Mouse (Mus musculus) ES-E14 (cell line): ENCODE data around the gene Tmem135. TPM values are rescaled to one million over a fixed set of nuclear protein-coding genes. Genes with fewer than 3 reads are reported as not detected.
"Not testable (repeated sequence)": the region's sequence is repeated elsewhere in the genome, so short reads cannot be mapped to it uniquely, and the experiment has no call there.

Experiments
- DNase-seq: peaks from one replicate; pipeline ENCODE4 v3.0.0-alpha.2; 2013; ENCODE audit warnings: low read depth, low spot score
- H3K27ac ChIP-seq: 2 replicates; pipeline ENCODE4 v1.5.1; 2012; ENCODE audit warnings: low read depth, mild to moderate bottlenecking, low read length, moderate library complexity, mixed read lengths; ENCODE audit not compliant: poor library complexity, insufficient read depth, severe bottlenecking
- H3K36me3 ChIP-seq: 2 replicates; pipeline ENCODE4 v1.6.1; 2012; ENCODE audit warnings: mild to moderate bottlenecking, low read length, moderate library complexity, mixed read lengths; ENCODE audit not compliant: control insufficient read depth, poor library complexity, insufficient read depth, severe bottlenecking
- H3K4me1 ChIP-seq, 2 experiments: fragments of 150-350 bp in 1 of 2; sonication (generic) in 1 of 2; 2 replicates each; pipeline ENCODE4 v1.6.1; 2012; ENCODE audit warnings: low read length in 2 of 2, mild to moderate bottlenecking in 1 of 2, mixed read lengths in 1 of 2; ENCODE audit not compliant: control insufficient read depth in 2 of 2, insufficient read depth in 2 of 2, poor library complexity in 1 of 2
- H3K4me3 ChIP-seq, 2 experiments: fragments of 150-350 bp in 1 of 2; sonication (generic) in 1 of 2; 2 replicates each; pipeline ENCODE4 v1.5.1; 2012; ENCODE audit warnings: low read length in 2 of 2, low read depth in 1 of 2, mild to moderate bottlenecking in 1 of 2, mixed read lengths in 1 of 2; ENCODE audit not compliant: insufficient read depth in 1 of 2, poor library complexity in 1 of 2, severe bottlenecking in 1 of 2
- H3K9ac ChIP-seq: 2 replicates; pipeline ENCODE4 v1.6.1; 2012; ENCODE audit warnings: low read depth, mild to moderate bottlenecking, low read length, mixed read lengths; ENCODE audit not compliant: poor library complexity, insufficient read depth, severe bottlenecking
- H3K9me3 ChIP-seq: fragments of 150-350 bp; sonication (generic); 2 replicates; pipeline ENCODE4 v1.6.1; 2012; ENCODE audit warnings: low read depth, mild to moderate bottlenecking, low read length; ENCODE audit not compliant: control insufficient read depth, insufficient read depth
- CHD2 ChIP-seq: IDR thresholded peaks from 2 replicates; pipeline ENCODE4 v1.6.1; 2014; ENCODE audit warnings: mild to moderate bottlenecking, low read depth, low read length, inconsistent platforms
- HCFC1 ChIP-seq: IDR thresholded peaks from 2 replicates; pipeline ENCODE4 v1.6.1; 2012; ENCODE audit warnings: low read length, inconsistent platforms, borderline replicate concordance; ENCODE audit not compliant: insufficient read depth
- MAFK ChIP-seq: IDR thresholded peaks from 2 replicates; pipeline ENCODE4 v1.6.1; 2014; ENCODE audit warnings: mild to moderate bottlenecking, low read depth, low read length, inconsistent platforms; ENCODE audit not compliant: insufficient read depth
- ZC3H11A ChIP-seq: IDR thresholded peaks from 2 replicates; pipeline ENCODE4 v1.6.1; 2012; ENCODE audit warnings: low read depth, mild to moderate bottlenecking, inconsistent platforms, low read length, borderline replicate concordance
- ZNF384 ChIP-seq: IDR thresholded peaks from 2 replicates; pipeline ENCODE4 v1.6.1; 2012; ENCODE audit warnings: low read depth, low read length, inconsistent platforms
- in situ Hi-C, 2 experiments: fragments of 600-800 bp; cut with MboI; formaldehyde crosslinking; loops; one replicate each; pipeline ENCODE4 v1.15.1; 2025; ENCODE audit warnings: low sequenced_read_pairs in 2 of 2, inconsistent platforms in 1 of 2; ENCODE audit not compliant: unreplicated experiment in 2 of 2
- total RNA-seq: library from RNA; depleted of rRNA; stranded (reverse); fragments of 300-350 nt; gene quantifications from 2 replicates; pipeline ENCODE4 v1.2.3, GENCODE M21; 2012

The Tmem135 gene
- total RNA-seq, 1 experiment, result 19.0 TPM

DNA sequence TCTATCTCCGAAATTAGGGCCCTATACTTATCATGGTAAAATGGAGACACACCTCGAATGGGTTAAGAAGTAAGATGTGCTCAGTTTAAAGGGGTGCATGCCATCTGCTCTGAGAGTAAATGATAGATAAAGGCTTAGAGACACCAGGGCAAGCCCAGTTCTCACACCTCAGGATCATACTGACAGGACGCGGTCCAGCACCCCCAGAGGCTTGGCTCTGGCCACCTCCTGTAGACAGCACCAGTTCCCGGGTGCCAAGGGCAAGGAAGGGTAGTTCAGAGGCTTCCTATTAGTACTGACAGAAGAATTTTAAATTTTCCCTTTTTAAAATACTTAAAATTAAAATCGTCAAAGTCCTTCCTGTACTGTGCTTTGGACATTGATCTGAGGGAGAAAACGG is 121.4 kb downstream of the Tmem135 start:
- no peak overlapping the region for H3K9ac ChIP-seq
- no peaks in the 10 kb centered on the region for H3K4me1 ChIP-seq
- in situ Hi-C loops, result no loop called here
- peaks cover 5% of the 10 kb centered on the region for H3K9me3 ChIP-seq
- peaks cover 7% of the 10 kb centered on the region for H3K36me3 ChIP-seq
- TF ChIP-seq ZNF384 (no peak), MAFK (no peak), ZC3H11A (no peak), CHD2 (no peak), HCFC1 (no peak)
- no peak for DNase-seq
- no peak overlapping the region for H3K4me3 ChIP-seq
- H3K27ac ChIP-seq, result no peak overlapping the region

DNA sequence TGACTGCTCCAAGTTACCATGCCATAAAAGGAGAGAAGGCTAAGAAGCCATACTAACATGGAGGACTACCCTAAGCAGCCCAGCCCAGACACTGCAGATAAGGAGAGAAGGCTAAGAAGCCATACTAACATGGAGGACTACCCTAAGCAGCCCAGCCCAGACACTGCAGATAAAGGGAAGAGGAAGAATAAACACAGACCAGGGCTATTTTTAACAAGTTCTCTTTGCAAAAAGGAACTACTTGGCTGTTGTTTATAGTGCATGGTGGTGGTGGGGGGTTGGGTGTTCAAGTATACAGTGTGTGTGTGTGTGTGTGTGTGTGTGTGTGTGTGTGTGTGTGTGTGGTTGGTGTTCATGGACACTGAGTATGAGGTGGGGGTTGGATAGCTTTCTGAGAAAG is 133.6 kb downstream of the Tmem135 start:
- H3K9me3 ChIP-seq, DNase-seq, in situ Hi-C loops, H3K36me3 ChIP-seq, H3K4me1 ChIP-seq, H3K27ac ChIP-seq, H3K4me3 ChIP-seq, H3K9ac ChIP-seq: not testable (repeated sequence)

DNA sequence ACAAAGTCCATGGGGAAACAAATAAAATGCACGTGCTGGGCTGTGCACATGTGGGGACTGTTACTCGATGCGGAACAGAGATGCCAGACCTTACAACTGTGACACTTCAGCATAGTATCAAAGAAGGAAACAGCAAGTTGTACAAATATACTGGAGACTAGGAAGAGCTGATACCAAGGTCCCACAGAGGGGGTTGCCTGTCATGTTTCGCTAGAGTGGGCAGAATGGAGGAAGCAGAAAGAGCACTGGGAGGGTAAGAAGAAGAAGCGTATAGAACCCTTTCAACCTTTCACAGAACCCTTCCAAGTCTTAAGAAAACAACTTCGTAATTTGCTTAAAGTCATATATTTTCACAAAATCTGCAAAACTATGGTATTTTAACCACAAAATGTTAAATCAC is 134.2 kb downstream of the Tmem135 start:
- DNase-seq, result no peak
- Histone ChIP-seq H3K4me1 (no peaks in the 10 kb centered on the region), H3K36me3 (no peaks in the 10 kb centered on the region), H3K4me3 (no peak overlapping the region), H3K9me3 (peaks cover 3% of the 10 kb centered on the region; the same call in 1 of the 2 replicates), H3K27ac (no peak overlapping the region), H3K9ac (no peak overlapping the region)
- TF ChIP-seq MAFK (no peak), CHD2 (no peak), ZNF384 (no peak), HCFC1 (no peak), ZC3H11A (no peak)
- in situ Hi-C loops, result no loop called here

DNA sequence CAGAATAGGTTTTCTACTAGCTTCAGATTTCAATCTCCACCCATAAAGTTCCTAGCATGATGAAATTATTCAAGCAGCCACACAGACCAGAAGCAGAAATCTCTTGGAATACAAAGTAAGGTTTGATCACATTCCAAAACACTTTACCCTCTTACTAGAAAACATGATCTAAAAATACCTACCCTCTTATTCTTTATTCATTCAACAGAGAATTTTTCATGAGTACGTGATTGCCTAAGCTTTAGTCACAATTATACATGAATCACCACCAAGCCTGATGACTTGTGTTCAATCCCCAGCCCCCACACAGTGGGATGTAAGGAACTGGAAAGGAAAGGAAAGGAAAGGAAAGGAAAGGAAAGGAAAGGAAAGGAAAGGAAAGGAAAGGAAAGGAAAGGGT is 136.5 kb downstream of the Tmem135 start:
- no peak overlapping the region for H3K4me3 ChIP-seq
- H3K36me3 ChIP-seq, result no peaks in the 10 kb centered on the region
- no peak overlapping the region for H3K9ac ChIP-seq
- H3K4me1 ChIP-seq, result no peaks in the 10 kb centered on the region
- in situ Hi-C loops, result no loop called here
- peaks cover 3% of the 10 kb centered on the region; the same call in 1 of the 2 replicates for H3K9me3 ChIP-seq
- no peak overlapping the region for H3K27ac ChIP-seq
- TF ChIP-seq ZNF384 (no peak), ZC3H11A (no peak), HCFC1 (no peak)
- no peak for DNase-seq

DNA sequence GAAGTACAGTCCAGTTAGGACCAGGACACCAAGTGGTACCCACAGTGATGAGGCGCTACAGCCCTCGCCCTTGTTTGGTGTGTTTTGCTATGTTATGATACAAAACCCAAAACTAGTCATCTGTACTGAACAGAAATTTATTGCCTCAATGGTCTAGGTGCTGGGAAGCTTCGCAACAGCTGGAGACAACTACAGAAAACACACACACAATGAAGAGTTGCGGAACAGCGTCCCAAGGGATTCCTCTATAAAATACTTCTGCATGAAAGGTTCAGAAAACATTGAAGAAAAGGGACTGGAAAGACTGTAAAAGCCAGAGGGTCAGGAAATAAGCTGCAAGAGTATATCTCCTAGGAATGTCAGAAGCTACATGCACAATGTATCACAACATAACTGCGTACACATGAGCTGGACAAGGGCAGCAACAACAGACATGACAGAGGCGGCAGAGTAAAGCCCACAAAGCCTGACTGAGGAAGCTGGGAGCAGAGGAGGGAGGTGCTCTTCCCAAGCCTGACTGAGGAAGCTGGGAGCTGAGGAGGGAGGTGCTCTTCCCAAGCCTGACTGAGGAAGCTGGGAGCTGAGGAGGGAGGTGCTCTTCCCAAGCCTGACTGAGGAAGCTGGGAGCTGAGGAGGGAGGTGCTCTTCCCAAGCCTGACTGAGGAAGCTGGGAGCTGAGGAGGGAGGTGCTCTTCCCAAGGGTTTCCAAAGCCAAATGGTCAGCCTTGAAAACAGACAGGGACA is 137.8 kb downstream of the Tmem135 start:
- Histone ChIP-seq H3K27ac (no peak overlapping the region), H3K4me1 (no peaks in the 10 kb centered on the region), H3K9me3 (no peaks in the 10 kb centered on the region), H3K36me3 (no peaks in the 10 kb centered on the region), H3K4me3 (no peak overlapping the region), H3K9ac (no peak overlapping the region)
- DNase-seq, result no peak
- in situ Hi-C loops, result no loop called here
- TF ChIP-seq MAFK, result no peak
- no peak for TF ChIP-seq HCFC1
- no peak for TF ChIP-seq ZNF384
- TF ChIP-seq CHD2, result no peak
- TF ChIP-seq ZC3H11A, result no peak
